ENCODE assay signal across 12 mouse cellular contexts in the genomic region with DNA sequence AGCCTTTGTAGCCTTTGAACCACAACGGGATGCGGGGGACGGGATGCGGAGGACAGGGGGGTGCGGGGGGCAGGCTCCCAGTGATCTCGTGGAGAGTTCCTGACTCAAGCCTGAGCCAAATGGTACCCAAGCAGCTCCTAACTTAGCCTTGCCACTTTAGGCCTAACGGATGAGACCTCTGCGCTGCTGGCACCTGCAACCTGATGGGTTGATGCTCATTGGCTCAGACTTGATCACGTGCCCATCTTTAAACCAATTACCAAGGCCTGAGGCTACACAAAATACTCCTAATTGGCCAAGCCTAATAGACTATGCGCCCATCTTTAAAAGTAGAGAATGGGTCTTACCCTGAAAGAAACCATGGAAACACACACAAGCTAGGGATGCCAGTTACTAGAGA.
"Had no signal": no experiment of that assay in that cellular context is flagged by ENCODE, and none has a peak within 500 bp of the region (broad histone marks: within the 10 kb centered on the region; RNA-seq: fewer than 3 reads in every experiment).

No protein-coding gene starts in this region.

- H3K9me3 ChIP-seq: limb, embryonic 12.5 days; liver, embryonic 15.5 days; midbrain, embryonic 12.5 days had no signal

- H3K4me1 ChIP-seq: liver, embryonic 15.5 days had no signal

- H3K4me2 ChIP-seq: liver, embryonic 11.5 days; liver, embryonic 15.5 days; midbrain, embryonic 12.5 days had no signal

- DNase-seq: kidney, adult 11 months; kidney, adult 9 months; kidney, postnatal 10 days; lung, adult 2 months; thymus, adult 2 months; thymus, postnatal 25 days had no signal

- H3K27ac ChIP-seq: liver, embryonic 15.5 days; midbrain, embryonic 12.5 days; stomach, postnatal 0 days had no signal

- H3K4me3 ChIP-seq: limb, embryonic 12.5 days; liver, embryonic 15.5 days; midbrain, embryonic 12.5 days; myocyte had no signal

- H3K36me3 ChIP-seq: limb, embryonic 12.5 days; liver, embryonic 15.5 days; midbrain, embryonic 12.5 days had no signal

- H3K27me3 ChIP-seq: liver, embryonic 15.5 days had no signal

- H3K9ac ChIP-seq: limb, embryonic 12.5 days; liver, embryonic 15.5 days; midbrain, embryonic 12.5 days had no signal
